Mouse (Mus musculus): ENCODE results near the gene Mrps7. TPM values are rescaled to one million over a fixed set of nuclear protein-coding genes. Genes with fewer than 3 reads are reported as not detected.

Mrps7 gene
- total and polyA plus RNA-seq, 2 experiments from 2014 or later = 45.9 to 78.8 TPM

DNA sequence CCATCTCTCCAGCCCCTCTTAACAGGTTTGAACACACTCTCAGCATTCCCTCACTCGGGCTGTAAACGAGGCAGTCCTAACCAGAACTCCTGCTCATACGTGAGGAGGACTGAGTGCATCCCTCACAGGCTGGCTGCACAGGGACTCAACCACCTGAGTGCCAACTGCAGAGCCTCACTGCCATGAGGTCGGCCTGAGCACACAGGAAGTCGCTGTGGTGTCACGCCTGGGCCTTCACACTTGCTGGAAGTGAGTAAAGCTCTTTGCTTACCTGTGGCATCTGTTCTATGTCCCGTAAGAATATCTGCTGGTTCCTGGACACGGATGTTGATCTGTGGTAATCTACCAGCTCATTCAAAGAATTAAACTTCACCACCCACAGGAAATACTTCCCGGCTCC lies 42.7 kb downstream of the Mrps7 start:
- Histone ChIP-seq H3K27ac (no peak overlapping the region), H3K4me2 (ENCODE audit: low read depth, low read length) (no peak overlapping the region), H3K4me3 (ENCODE audit: low read length) (no peak overlapping the region), H3K9ac (replicated peaks; ENCODE audit: low read length) (no peak overlapping the region), H3K9me3 (ENCODE audit: low read length) (no peaks in the 10 kb centered on the region), H3K36me3 (ENCODE audit: insufficient read depth, low read length) (peaks cover 4% of the 10 kb centered on the region; the same call in 1 of the 2 replicates), H3K27me3 (ENCODE audit: insufficient read depth, low read length) (no peaks in the 10 kb centered on the region), H3K4me1 (ENCODE audit: insufficient read depth, low read length) (no peaks in the 10 kb centered on the region)
- no peak for TF ChIP-seq CTCF (IDR thresholded peaks at IDR 0.05; ENCODE audit: low read depth)
- DNase-seq (ENCODE audit: low spot score) (no peak), ATAC-seq (no peak)
- WGBS = 95% methylated on average over 9 of the region's 9 CpGs

DNA sequence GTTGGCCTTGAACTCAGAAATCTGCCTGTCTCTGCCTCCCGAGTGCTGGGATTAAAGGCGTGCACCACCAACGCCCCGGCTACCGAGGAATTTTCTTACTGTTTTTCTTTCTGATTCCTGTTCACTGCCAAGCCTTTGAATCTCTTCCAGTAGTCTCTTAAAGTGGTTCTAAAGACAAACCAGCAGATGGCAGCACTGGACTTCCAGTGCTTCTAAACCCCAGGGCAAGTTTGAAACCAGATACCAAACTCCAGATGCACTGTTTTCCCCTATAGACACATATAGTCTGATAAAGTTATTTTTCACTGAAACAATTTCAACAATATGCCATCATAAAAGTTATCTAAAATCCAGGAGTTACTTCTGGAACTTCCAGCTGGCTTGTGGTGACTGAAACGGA lies 43.7 kb downstream of the Mrps7 start:
- WGBS = 54% methylated on average over 6 of the region's 6 CpGs
- peak; percentile 79 for TF ChIP-seq CTCF (IDR thresholded peaks at IDR 0.05; ENCODE audit: low read depth)
- peak; percentile 87 for DNase-seq (ENCODE audit: low spot score)
- ATAC-seq = no peak
- Histone ChIP-seq H3K9ac (replicated peaks; ENCODE audit: low read length) (no peak overlapping the region), H3K4me2 (ENCODE audit: low read depth, low read length) (no peak overlapping the region), H3K27ac (no peak overlapping the region), H3K9me3 (ENCODE audit: low read length) (no peaks in the 10 kb centered on the region), H3K36me3 (ENCODE audit: insufficient read depth, low read length) (peaks cover 4% of the 10 kb centered on the region; the same call in 1 of the 2 replicates), H3K4me3 (ENCODE audit: low read length) (no peak overlapping the region), H3K27me3 (ENCODE audit: insufficient read depth, low read length) (no peaks in the 10 kb centered on the region), H3K4me1 (ENCODE audit: insufficient read depth, low read length) (no peaks in the 10 kb centered on the region)

DNA sequence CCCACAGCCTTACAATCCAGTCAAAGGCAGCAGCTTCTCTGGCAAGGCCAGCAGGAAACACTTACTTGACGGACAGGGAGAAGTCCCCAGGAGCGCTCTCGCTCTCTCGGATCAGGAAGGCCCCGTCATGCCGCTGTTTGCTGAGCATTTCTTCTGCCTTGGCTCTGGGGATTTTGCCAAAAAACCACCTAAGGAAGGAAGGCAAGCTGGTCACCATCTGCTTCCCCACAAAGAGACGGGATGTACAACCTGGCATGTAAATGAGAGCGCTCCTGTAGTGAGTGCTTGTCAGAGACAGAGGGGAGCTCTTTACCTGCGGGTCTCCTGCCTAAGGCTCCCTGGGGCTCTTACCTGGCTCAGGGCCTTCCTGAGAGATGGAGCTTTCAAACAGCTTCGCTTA lies 46.0 kb downstream of the Mrps7 start:
- no peaks in the 10 kb centered on the region for H3K4me1 ChIP-seq (ENCODE audit: insufficient read depth, low read length)
- ATAC-seq (no peak), DNase-seq (ENCODE audit: low spot score) (peak; percentile 71)
- no peak overlapping the region for H3K9ac ChIP-seq (replicated peaks; ENCODE audit: low read length)
- H3K4me3 ChIP-seq (ENCODE audit: low read length) = no peak overlapping the region
- TF ChIP-seq CTCF (IDR thresholded peaks at IDR 0.05; ENCODE audit: low read depth) = no peak
- peaks cover 4% of the 10 kb centered on the region; the same call in 1 of the 2 replicates for H3K36me3 ChIP-seq (ENCODE audit: insufficient read depth, low read length)
- peak overlapping the region; percentile 54; the same call in 1 of the 2 replicates for H3K27ac ChIP-seq
- 28% methylated on average over 10 of the region's 10 CpGs for WGBS
- no peaks in the 10 kb centered on the region for H3K9me3 ChIP-seq (ENCODE audit: low read length)
- H3K4me2 ChIP-seq (ENCODE audit: low read depth, low read length) = no peak overlapping the region
- no peaks in the 10 kb centered on the region for H3K27me3 ChIP-seq (ENCODE audit: insufficient read depth, low read length)

DNA sequence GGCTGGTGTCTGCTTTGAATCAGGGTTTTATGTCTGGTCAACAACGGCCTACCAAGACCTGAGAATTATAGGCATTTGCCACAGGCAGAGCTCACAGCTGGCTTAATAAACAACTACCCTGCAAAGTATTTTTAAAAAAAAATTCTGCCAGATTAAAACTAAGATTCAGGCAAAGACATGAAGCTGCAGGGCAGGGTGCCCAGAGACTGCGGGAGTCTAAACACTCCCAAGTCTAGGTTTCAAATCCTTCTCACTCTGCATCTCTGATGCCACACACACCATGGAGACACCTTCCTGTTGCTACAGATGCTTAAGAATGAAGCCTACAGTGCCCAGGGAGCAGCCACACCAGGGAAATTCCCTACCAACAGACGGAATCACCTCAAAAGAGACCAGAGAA lies 48.0 kb downstream of the Mrps7 start:
- peaks cover 8% of the 10 kb centered on the region; the same call in 1 of the 2 replicates for H3K36me3 ChIP-seq (ENCODE audit: insufficient read depth, low read length)

DNA sequence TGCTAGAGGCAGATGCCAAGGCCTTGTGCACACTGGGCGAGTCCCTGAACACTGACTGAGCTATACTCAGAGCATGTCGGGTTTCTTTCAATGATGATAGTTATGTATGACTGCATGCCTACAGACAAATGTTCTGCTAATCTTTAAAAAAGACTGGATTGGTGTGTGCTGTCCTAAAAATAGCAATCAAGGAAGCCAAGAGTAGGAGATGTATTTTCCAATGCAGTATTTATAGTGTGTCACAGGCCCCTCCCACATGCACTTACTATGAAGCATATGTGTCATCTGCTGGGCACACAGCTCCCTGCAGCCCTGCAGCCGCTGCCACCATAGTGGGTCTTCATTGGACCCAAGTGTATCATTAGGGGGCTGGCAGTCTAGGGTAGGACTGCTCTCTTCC lies 49.5 kb downstream of the Mrps7 start:
- no peak overlapping the region for H3K4me3 ChIP-seq (ENCODE audit: low read length)
- no peak overlapping the region for H3K27ac ChIP-seq
- no peak for TF ChIP-seq CTCF (IDR thresholded peaks at IDR 0.05; ENCODE audit: low read depth)
- peaks cover 8% of the 10 kb centered on the region; the same call in 1 of the 2 replicates for H3K36me3 ChIP-seq (ENCODE audit: insufficient read depth, low read length)
- H3K4me1 ChIP-seq (ENCODE audit: insufficient read depth, low read length) = no peaks in the 10 kb centered on the region
- no peaks in the 10 kb centered on the region for H3K27me3 ChIP-seq (ENCODE audit: insufficient read depth, low read length)
- H3K9me3 ChIP-seq (ENCODE audit: low read length) = no peaks in the 10 kb centered on the region
- DNase-seq (ENCODE audit: low spot score) (no peak), ATAC-seq (no peak)
- H3K9ac ChIP-seq (replicated peaks; ENCODE audit: low read length) = no peak overlapping the region
- H3K4me2 ChIP-seq (ENCODE audit: low read depth, low read length) = no peak overlapping the region
- 84% methylated on average over 3 of the region's 3 CpGs for WGBS

More for the DNA sequence above, 48.0 kb downstream of the Mrps7 start:
- ATAC-seq = no peak
- no peak for DNase-seq (ENCODE audit: low spot score)
- Histone ChIP-seq H3K9ac (replicated peaks; ENCODE audit: low read length) (no peak overlapping the region), H3K9me3 (ENCODE audit: low read length) (no peaks in the 10 kb centered on the region), H3K4me2 (ENCODE audit: low read depth, low read length) (no peak overlapping the region), H3K27ac (no peak overlapping the region), H3K4me1 (ENCODE audit: insufficient read depth, low read length) (no peaks in the 10 kb centered on the region), H3K27me3 (ENCODE audit: insufficient read depth, low read length) (no peaks in the 10 kb centered on the region), H3K4me3 (ENCODE audit: low read length) (no peak overlapping the region)
- WGBS = 86% methylated on average over 3 of the region's 3 CpGs
- TF ChIP-seq CTCF (IDR thresholded peaks at IDR 0.05; ENCODE audit: low read depth) = no peak

DNA sequence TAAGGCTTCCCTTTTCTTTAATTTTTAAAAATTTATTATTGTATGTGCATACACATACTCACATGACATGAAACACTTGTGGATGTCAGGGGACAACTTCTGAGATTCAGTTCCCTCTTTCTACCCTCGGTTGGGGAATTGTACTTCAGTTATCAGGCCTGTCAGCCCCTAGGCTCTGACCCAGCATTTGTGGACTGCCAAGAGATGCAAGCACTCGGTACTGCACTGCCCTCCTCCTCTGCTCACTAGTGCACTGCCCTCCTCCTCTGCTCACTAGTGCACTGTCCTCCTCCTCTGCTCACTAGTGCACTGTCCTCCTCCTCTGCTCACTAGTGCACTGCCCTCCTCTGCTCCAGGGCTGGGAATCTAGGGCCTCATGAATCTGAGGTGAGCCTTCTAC lies 50.4 kb downstream of the Mrps7 start:
- H3K27me3 ChIP-seq (ENCODE audit: insufficient read depth, low read length) = no peaks in the 10 kb centered on the region
- no peaks in the 10 kb centered on the region for H3K4me1 ChIP-seq (ENCODE audit: insufficient read depth, low read length)
- ATAC-seq (no peak), DNase-seq (ENCODE audit: low spot score) (no peak)
- WGBS = 85% methylated on average over 2 of the region's 2 CpGs
- H3K9ac ChIP-seq (replicated peaks; ENCODE audit: low read length) = no peak overlapping the region
- no peaks in the 10 kb centered on the region for H3K9me3 ChIP-seq (ENCODE audit: low read length)
- H3K36me3 ChIP-seq (ENCODE audit: insufficient read depth, low read length) = peaks cover 8% of the 10 kb centered on the region; the same call in 1 of the 2 replicates
- no peak for TF ChIP-seq CTCF (IDR thresholded peaks at IDR 0.05; ENCODE audit: low read depth)
- no peak overlapping the region for H3K4me3 ChIP-seq (ENCODE audit: low read length)
- no peak overlapping the region for H3K4me2 ChIP-seq (ENCODE audit: low read depth, low read length)
- H3K27ac ChIP-seq = no peak overlapping the region

Other genes starting within 250 kb of the Mrps7 start
- 78.9 and 87.5 TPM in 2 replicates for gene Hid1, start 236.2 kb upstream of the Mrps7 start, total RNA-seq (2014; rRNA removed)
- 55.3 and 58.1 TPM in 2 replicates for gene Hid1, start 236.2 kb upstream of the Mrps7 start, polyA plus RNA-seq (2015; fragmentation: Nextera tagmentation; extraction: Ambion mirVana)
- gene Cdr2l, start 222.0 kb upstream of the Mrps7 start, total RNA-seq (2014; rRNA removed) = 70.8 and 72.3 TPM in 2 replicates
- gene Cdr2l, start 222.0 kb upstream of the Mrps7 start, polyA plus RNA-seq (2015; fragmentation: Nextera tagmentation; extraction: Ambion mirVana) = 17.7 and 18.8 TPM in 2 replicates
- gene Mrpl58, start 200.2 kb upstream of the Mrps7 start, total RNA-seq (2014; rRNA removed) = 138 and 204 TPM in 2 replicates
- 205 and 210 TPM in 2 replicates for gene Mrpl58, start 200.2 kb upstream of the Mrps7 start, polyA plus RNA-seq (2015; fragmentation: Nextera tagmentation; extraction: Ambion mirVana)
- 203 and 240 TPM in 2 replicates for gene Atp5h, start 184.0 kb upstream of the Mrps7 start, total RNA-seq (2014; rRNA removed)
- 1,097 and 1,122 TPM in 2 replicates for gene Atp5h, start 184.0 kb upstream of the Mrps7 start, polyA plus RNA-seq (2015; fragmentation: Nextera tagmentation; extraction: Ambion mirVana)
- 19.0 and 21.0 TPM in 2 replicates for gene Kctd2, start 183.8 kb upstream of the Mrps7 start, total RNA-seq (2014; rRNA removed)
- 22.1 and 24.5 TPM in 2 replicates for gene Kctd2, start 183.8 kb upstream of the Mrps7 start, polyA plus RNA-seq (2015; fragmentation: Nextera tagmentation; extraction: Ambion mirVana)
- gene Trim80, start 163.4 kb upstream of the Mrps7 start, total RNA-seq (2014; rRNA removed) = not detected in 2 replicates
- 0.11 TPM in 1 of 2 replicates, not detected in the other for gene Trim80, start 163.4 kb upstream of the Mrps7 start, polyA plus RNA-seq (2015; fragmentation: Nextera tagmentation; extraction: Ambion mirVana)
- gene Slc16a5, start 141.5 kb upstream of the Mrps7 start, total RNA-seq (2014; rRNA removed) = 0.10 TPM in 1 of 2 replicates, not detected in the other
- gene Slc16a5, start 141.5 kb upstream of the Mrps7 start, polyA plus RNA-seq (2015; fragmentation: Nextera tagmentation; extraction: Ambion mirVana) = 0.30 and 0.66 TPM in 2 replicates
- gene Armc7, start 128.3 kb upstream of the Mrps7 start, total RNA-seq (2014; rRNA removed) = 9.9 and 11.8 TPM in 2 replicates
- 10.7 and 11.0 TPM in 2 replicates for gene Armc7, start 128.3 kb upstream of the Mrps7 start, polyA plus RNA-seq (2015; fragmentation: Nextera tagmentation; extraction: Ambion mirVana)
- 54.3 and 62.2 TPM in 2 replicates for gene Nt5c, start 112.1 kb upstream of the Mrps7 start, total RNA-seq (2014; rRNA removed)
- gene Nt5c, start 112.1 kb upstream of the Mrps7 start, polyA plus RNA-seq (2015; fragmentation: Nextera tagmentation; extraction: Ambion mirVana) = 129 and 130 TPM in 2 replicates
- gene Jpt1, start 89.5 kb upstream of the Mrps7 start, total RNA-seq (2014; rRNA removed) = 640 and 655 TPM in 2 replicates
- 966 and 1,016 TPM in 2 replicates for gene Jpt1, start 89.5 kb upstream of the Mrps7 start, polyA plus RNA-seq (2015; fragmentation: Nextera tagmentation; extraction: Ambion mirVana)
- gene Sumo2, start 67.6 kb upstream of the Mrps7 start, total RNA-seq (2014; rRNA removed) = 474 and 477 TPM in 2 replicates
- gene Sumo2, start 67.6 kb upstream of the Mrps7 start, polyA plus RNA-seq (2015; fragmentation: Nextera tagmentation; extraction: Ambion mirVana) = 981 and 1,003 TPM in 2 replicates
- gene Nup85, start 39.5 kb upstream of the Mrps7 start, total RNA-seq (2014; rRNA removed) = 50.2 and 61.9 TPM in 2 replicates
- gene Nup85, start 39.5 kb upstream of the Mrps7 start, polyA plus RNA-seq (2015; fragmentation: Nextera tagmentation; extraction: Ambion mirVana) = 80.7 and 81.8 TPM in 2 replicates
- gene Gga3, start 126 bp downstream of the Mrps7 start, total RNA-seq (2014; rRNA removed) = 35.3 and 38.2 TPM in 2 replicates
- gene Gga3, start 126 bp downstream of the Mrps7 start, polyA plus RNA-seq (2015; fragmentation: Nextera tagmentation; extraction: Ambion mirVana) = 16.1 and 16.9 TPM in 2 replicates
- gene Mif4gd, start 9.0 kb downstream of the Mrps7 start, total RNA-seq (2014; rRNA removed) = 13.2 and 16.7 TPM in 2 replicates
- 19.2 and 22.7 TPM in 2 replicates for gene Mif4gd, start 9.0 kb downstream of the Mrps7 start, polyA plus RNA-seq (2015; fragmentation: Nextera tagmentation; extraction: Ambion mirVana)
- gene Slc25a19, start 24.4 kb downstream of the Mrps7 start, total RNA-seq (2014; rRNA removed) = 29.0 and 29.5 TPM in 2 replicates
- 41.2 and 41.8 TPM in 2 replicates for gene Slc25a19, start 24.4 kb downstream of the Mrps7 start, polyA plus RNA-seq (2015; fragmentation: Nextera tagmentation; extraction: Ambion mirVana)
- 68.0 and 76.6 TPM in 2 replicates for gene Grb2, start 104.7 kb downstream of the Mrps7 start, total RNA-seq (2014; rRNA removed)
- 139 and 159 TPM in 2 replicates for gene Grb2, start 104.7 kb downstream of the Mrps7 start, polyA plus RNA-seq (2015; fragmentation: Nextera tagmentation; extraction: Ambion mirVana)
- 42.4 and 42.6 TPM in 2 replicates for gene Tmem94, start 161.5 kb downstream of the Mrps7 start, total RNA-seq (2014; rRNA removed)
- 12.5 and 16.1 TPM in 2 replicates for gene Tmem94, start 161.5 kb downstream of the Mrps7 start, polyA plus RNA-seq (2015; fragmentation: Nextera tagmentation; extraction: Ambion mirVana)
- 24.4 and 39.2 TPM in 2 replicates for gene Caskin2, start 209.7 kb downstream of the Mrps7 start, total RNA-seq (2014; rRNA removed)
- gene Caskin2, start 209.7 kb downstream of the Mrps7 start, polyA plus RNA-seq (2015; fragmentation: Nextera tagmentation; extraction: Ambion mirVana) = 7.7 and 8.0 TPM in 2 replicates
- 22.5 and 34.6 TPM in 2 replicates for gene Tsen54, start 210.8 kb downstream of the Mrps7 start, total RNA-seq (2014; rRNA removed)
- gene Tsen54, start 210.8 kb downstream of the Mrps7 start, polyA plus RNA-seq (2015; fragmentation: Nextera tagmentation; extraction: Ambion mirVana) = 18.0 and 18.8 TPM in 2 replicates
- 1.6 and 2.1 TPM in 2 replicates for gene Llgl2, start 220.1 kb downstream of the Mrps7 start, total RNA-seq (2014; rRNA removed)
- 1.5 and 1.8 TPM in 2 replicates for gene Llgl2, start 220.1 kb downstream of the Mrps7 start, polyA plus RNA-seq (2015; fragmentation: Nextera tagmentation; extraction: Ambion mirVana)